ENCODE assay signal across 8 mouse cellular contexts in the genomic region with DNA sequence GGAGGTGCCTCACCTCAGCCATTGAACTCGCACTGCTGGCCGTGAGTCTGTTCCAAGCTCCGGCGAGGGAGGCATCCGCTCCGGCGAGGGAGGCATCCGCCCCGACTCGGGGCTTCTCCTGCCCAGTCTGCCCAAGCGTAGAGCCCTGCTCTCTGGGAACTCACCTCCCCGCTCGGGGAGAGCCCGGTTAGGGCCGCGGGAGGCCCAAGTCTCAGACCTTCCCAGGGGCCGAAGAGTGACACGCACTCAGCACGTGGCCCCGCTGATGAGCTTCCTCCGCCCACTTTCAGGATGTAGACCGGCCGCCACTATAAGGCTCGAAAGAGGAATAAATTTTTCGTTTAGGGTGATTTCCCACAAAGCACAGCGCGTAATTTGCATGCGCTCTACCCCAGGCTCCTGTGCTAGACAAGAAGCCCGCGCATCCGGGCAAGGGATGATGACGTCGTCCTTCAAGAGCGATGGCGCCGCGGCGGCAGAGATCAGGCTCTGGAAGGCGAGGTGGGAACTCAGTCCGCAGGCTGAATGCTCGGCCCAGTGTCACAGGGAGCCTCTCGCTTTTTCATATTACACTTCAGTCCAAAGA. TPM values are rescaled to one million over a fixed set of nuclear protein-coding genes. Genes with fewer than 3 reads are reported as not detected.
DNase-seq lines count a peak whose midpoint lies in the region; ATAC-seq lines count a peak whose summit lies in the region.

A gene (minus strand): TSS at position 246 of the 586 bp plus-strand sequence.
A gene (plus strand): TSS at position 355 of the 586 bp plus-strand sequence.

- DNase-seq in B cell, adult 2 months, result peak; percentile 97 to 98
- peak; percentile 99 for DNase-seq in brain, adult 2 months (ENCODE audit: low read depth, low spot score)
- DNase-seq in heart, embryonic 10.5 days (ENCODE audit: low spot score), result peak; percentile 99
- peak; percentile 96 for DNase-seq in liver
- peak; percentile 96 to 98 for DNase-seq in spleen, postnatal 4 days (ENCODE audit: low spot score in 2 of 2)

- peak; percentile 94 for ATAC-seq in erythroblast, adult 5-6 weeks (replicated peaks; ENCODE audit: low FRiP score, poor library complexity, severe bottlenecking)
- ATAC-seq in kidney, embryonic 15.5 days (replicated peaks; ENCODE audit: low FRiP score), result peak; percentile 100
- ATAC-seq in monocyte, adult 5-6 weeks (replicated peaks; ENCODE audit: insufficient number of reproducible peaks, low FRiP score, low TSS enrichment, poor library complexity, severe bottlenecking), result peak; percentile 95

- H3K27ac ChIP-seq in heart, embryonic 10.5 days, result peak within 1 kb of the TSS; percentile 88
- peak within 1 kb of the TSS; percentile 89 for H3K27ac ChIP-seq in kidney, embryonic 15.5 days

- WGBS in heart, embryonic 10.5 days, result 2% methylated on average over 42 of the region's 42 CpGs
- under 1% methylated on average over 42 of the region's 42 CpGs for WGBS in kidney, embryonic 15.5 days

- peak within 1 kb of the TSS; percentile 61 for H3K4me2 ChIP-seq in kidney, embryonic 15.5 days

- H3K36me3 ChIP-seq in heart, embryonic 10.5 days, result peaks cover 25% of the 10 kb centered on the region
- peaks cover 27% of the 10 kb centered on the region for H3K36me3 ChIP-seq in kidney, embryonic 15.5 days

- peak within 1 kb of the TSS; percentile 68 for H3K4me3 ChIP-seq in heart, embryonic 10.5 days
- H3K4me3 ChIP-seq in kidney, embryonic 15.5 days (replicated peaks), result peak within 1 kb of the TSS; percentile 56

- H3K9ac ChIP-seq in kidney, embryonic 15.5 days, result peak within 1 kb of the TSS; percentile 55

- no peaks in the 10 kb centered on the region for H3K4me1 ChIP-seq in heart, embryonic 10.5 days
- H3K4me1 ChIP-seq in kidney, embryonic 15.5 days, result peaks cover 9% of the 10 kb centered on the region

- H3K27me3 ChIP-seq in heart, embryonic 10.5 days (ENCODE audit: insufficient read depth, poor library complexity, severe bottlenecking), result no peaks in the 10 kb centered on the region
- no peaks in the 10 kb centered on the region for H3K27me3 ChIP-seq in kidney, embryonic 15.5 days

- H3K9me3 ChIP-seq in heart, embryonic 10.5 days, result no peaks in the 10 kb centered on the region
- H3K9me3 ChIP-seq in kidney, embryonic 15.5 days (replicated peaks), result no peaks in the 10 kb centered on the region

RNA-seq across cellular contexts. Expression of the first gene that starts in this region (rescaled TPM):
- not detected in 2 replicates for total RNA-seq in erythroblast, adult 5-6 weeks (2015; ENCODE audit: low replicate concordance)
- not detected in 2 replicates for total RNA-seq in erythroblast, adult 5-6 weeks (2017; ENCODE audit: low replicate concordance)
- polyA plus RNA-seq in heart, embryonic 10.5 days (2016; fragmentation: Nextera tagmentation; extraction: Ambion mirVana), result not detected in 2 replicates
- polyA plus RNA-seq in kidney, embryonic 15.5 days (2015; fragmentation: Nextera tagmentation; extraction: Ambion mirVana), result not detected in 2 replicates
- not detected in 3 replicates for total RNA-seq in monocyte, adult 5-6 weeks (2017)

RNA-seq across cellular contexts. Expression of the second gene that starts in this region (rescaled TPM):
- total RNA-seq in erythroblast, adult 5-6 weeks (2015; ENCODE audit: low replicate concordance), result 15.8 and 18.2 TPM in 2 replicates
- 32.1 and 44.7 TPM in 2 replicates for total RNA-seq in erythroblast, adult 5-6 weeks (2017; ENCODE audit: low replicate concordance)
- polyA plus RNA-seq in heart, embryonic 10.5 days (2016; fragmentation: Nextera tagmentation; extraction: Ambion mirVana), result 46.1 and 50.0 TPM in 2 replicates
- polyA plus RNA-seq in kidney, embryonic 15.5 days (2015; fragmentation: Nextera tagmentation; extraction: Ambion mirVana), result 64.9 and 65.6 TPM in 2 replicates
- 85.4 to 96.9 TPM (median 86.6 TPM) in 3 replicates for total RNA-seq in monocyte, adult 5-6 weeks (2017)

Comparison
In these comparisons a context has a peak if more than half of its experiments do, and no peak if none do; other contexts are left out.
1. Peak in every context shown above with its lines: DNase-seq, ATAC-seq, H3K4me3 ChIP-seq and H3K27ac ChIP-seq.